Mouse (Mus musculus): ENCODE measurements around the gene Ctnna2. TPM values are rescaled to one million over a fixed set of nuclear protein-coding genes. Genes with fewer than 3 reads are reported as not detected.

Gene Ctnna2
- total and polyA plus RNA-seq, 2 experiments from 2014 or later, result 91.5 to 243 TPM

DNA sequence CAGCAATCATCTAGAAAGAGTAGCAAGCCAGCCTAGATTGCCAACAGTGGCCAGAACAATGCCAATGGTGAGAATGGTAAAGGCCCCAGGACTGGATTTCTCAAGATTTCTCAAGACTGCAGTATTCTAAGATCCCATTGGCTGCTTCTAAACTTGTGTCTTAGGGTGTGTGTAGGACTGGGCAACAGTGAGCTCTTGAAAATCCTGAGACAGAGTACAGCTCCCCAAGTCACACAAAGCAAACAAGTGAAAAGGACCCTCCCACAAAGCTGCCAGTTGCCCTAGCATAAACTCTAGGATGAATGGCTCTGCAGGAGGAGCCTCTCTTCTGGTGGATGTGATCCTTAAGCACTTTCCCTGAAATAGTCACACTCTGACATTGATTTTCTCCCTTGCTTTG lies 235.8 kb downstream of the Ctnna2 start:
- no peak for TF ChIP-seq CTCF (IDR thresholded peaks at IDR 0.05; ENCODE audit: low read depth)
- Histone ChIP-seq H3K9me3 (ENCODE audit: low read length) (no peaks in the 10 kb centered on the region), H3K4me2 (ENCODE audit: low read depth) (no peak overlapping the region), H3K4me3 (ENCODE audit: low read depth, low read length) (no peak overlapping the region), H3K4me1 (ENCODE audit: insufficient read depth) (no peaks in the 10 kb centered on the region), H3K27ac (ENCODE audit: low read depth, low read length) (no peak overlapping the region), H3K27me3 (ENCODE audit: insufficient read depth, low read length) (no peaks in the 10 kb centered on the region), H3K9ac (no peak overlapping the region), H3K36me3 (ENCODE audit: insufficient read depth) (no peaks in the 10 kb centered on the region)
- ATAC-seq (no peak), DNase-seq (no peak)

DNA sequence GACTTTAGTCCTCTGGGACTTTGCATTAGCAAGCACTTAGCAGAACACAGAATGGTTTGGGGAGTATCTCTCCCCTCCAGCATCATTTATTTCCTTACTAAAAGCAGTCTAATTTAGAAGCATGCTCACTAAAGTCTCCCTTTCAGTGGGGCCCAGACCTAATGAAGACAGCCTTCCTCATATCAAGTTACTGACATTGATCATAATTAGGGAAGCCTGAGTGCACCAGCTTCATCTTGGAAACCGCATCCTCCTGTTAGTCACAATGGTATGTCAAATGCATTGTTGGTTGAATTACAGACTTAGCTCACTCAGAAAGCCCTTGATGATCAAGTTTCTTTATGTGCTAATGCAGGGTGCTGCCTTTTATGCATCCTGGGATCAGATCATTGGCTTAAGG lies 236.5 kb downstream of the Ctnna2 start:
- Histone ChIP-seq H3K4me3 (ENCODE audit: low read depth, low read length) (no peak overlapping the region), H3K27ac (ENCODE audit: low read depth, low read length) (no peak overlapping the region), H3K4me1 (ENCODE audit: insufficient read depth) (no peaks in the 10 kb centered on the region), H3K27me3 (ENCODE audit: insufficient read depth, low read length) (no peaks in the 10 kb centered on the region), H3K9ac (no peak overlapping the region), H3K9me3 (ENCODE audit: low read length) (no peaks in the 10 kb centered on the region), H3K4me2 (ENCODE audit: low read depth) (no peak overlapping the region), H3K36me3 (ENCODE audit: insufficient read depth) (no peaks in the 10 kb centered on the region)
- DNase-seq, result no peak
- WGBS, result 22% methylated on average over 1 of the region's 1 CpGs
- no peak for ATAC-seq
- no peak for TF ChIP-seq CTCF (IDR thresholded peaks at IDR 0.05; ENCODE audit: low read depth)

DNA sequence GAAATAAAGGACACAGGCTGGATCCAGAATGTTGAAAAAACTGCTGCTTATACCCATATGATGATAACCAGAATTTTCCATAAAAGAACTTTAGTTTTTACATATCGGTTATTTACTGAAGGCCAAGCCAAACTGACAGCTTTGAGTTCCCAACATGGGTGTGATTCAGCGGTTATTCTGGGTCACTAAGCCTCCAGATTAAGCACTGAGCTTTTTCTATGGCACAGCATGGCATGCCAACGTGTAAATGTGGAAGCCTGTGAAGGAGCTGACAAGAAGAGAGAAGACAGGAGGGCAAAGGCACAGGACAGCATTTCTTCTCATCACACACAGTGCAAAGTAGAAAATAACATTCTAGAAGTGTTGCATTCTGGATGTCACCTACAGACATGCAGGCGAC lies 240.9 kb downstream of the Ctnna2 start:
- ATAC-seq, result no peak; the same call in 1 of the 2 replicates
- WGBS, result 54% methylated on average over 4 of the region's 4 CpGs
- H3K4me3 ChIP-seq (ENCODE audit: low read depth, low read length), result no peak overlapping the region
- no peak overlapping the region for H3K4me2 ChIP-seq (ENCODE audit: low read depth)
- no peak overlapping the region for H3K9ac ChIP-seq
- H3K36me3 ChIP-seq (ENCODE audit: insufficient read depth), result no peaks in the 10 kb centered on the region
- no peaks in the 10 kb centered on the region for H3K4me1 ChIP-seq (ENCODE audit: insufficient read depth)
- DNase-seq, result peak; percentile 14
- no peak overlapping the region for H3K27ac ChIP-seq (ENCODE audit: low read depth, low read length)
- H3K9me3 ChIP-seq (ENCODE audit: low read length), result no peaks in the 10 kb centered on the region
- no peak for TF ChIP-seq CTCF (IDR thresholded peaks at IDR 0.05; ENCODE audit: low read depth)
- no peaks in the 10 kb centered on the region for H3K27me3 ChIP-seq (ENCODE audit: insufficient read depth, low read length)

DNA sequence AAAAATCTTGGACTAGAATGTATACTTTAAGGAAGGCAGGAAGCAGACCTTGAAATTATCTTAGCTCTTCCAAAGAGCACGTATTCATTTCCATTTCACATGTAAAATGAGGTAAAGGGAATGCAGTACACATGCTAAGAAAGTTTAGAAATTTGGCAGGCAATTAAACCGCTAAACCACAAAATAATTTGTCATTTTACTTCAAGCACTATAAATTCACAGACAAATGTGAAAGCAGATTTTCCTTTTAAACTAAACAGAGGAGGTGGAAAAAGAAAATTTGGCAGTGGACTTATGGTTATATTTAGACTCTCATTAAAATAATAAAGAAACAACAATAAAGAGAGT lies 254.6 kb downstream of the Ctnna2 start:
- DNase-seq (no peak), ATAC-seq (peak; percentile 78)
- no peak overlapping the region for H3K4me3 ChIP-seq (ENCODE audit: low read depth, low read length)
- WGBS, result 27% methylated on average over 2 of the region's 2 CpGs
- H3K4me2 ChIP-seq (ENCODE audit: low read depth), result no peak overlapping the region
- peaks cover 12% of the 10 kb centered on the region; the same call in 1 of the 2 replicates for H3K4me1 ChIP-seq (ENCODE audit: insufficient read depth)
- H3K9ac ChIP-seq, result no peak overlapping the region
- no peaks in the 10 kb centered on the region for H3K27me3 ChIP-seq (ENCODE audit: insufficient read depth, low read length)
- no peaks in the 10 kb centered on the region for H3K9me3 ChIP-seq (ENCODE audit: low read length)
- 0 out of 2 replicates have a peak overlapping the region, but pooled peaks have one; percentile 62 for H3K27ac ChIP-seq (ENCODE audit: low read depth, low read length)
- TF ChIP-seq CTCF (IDR thresholded peaks at IDR 0.05; ENCODE audit: low read depth), result no peak
- no peaks in the 10 kb centered on the region for H3K36me3 ChIP-seq (ENCODE audit: insufficient read depth)

DNA sequence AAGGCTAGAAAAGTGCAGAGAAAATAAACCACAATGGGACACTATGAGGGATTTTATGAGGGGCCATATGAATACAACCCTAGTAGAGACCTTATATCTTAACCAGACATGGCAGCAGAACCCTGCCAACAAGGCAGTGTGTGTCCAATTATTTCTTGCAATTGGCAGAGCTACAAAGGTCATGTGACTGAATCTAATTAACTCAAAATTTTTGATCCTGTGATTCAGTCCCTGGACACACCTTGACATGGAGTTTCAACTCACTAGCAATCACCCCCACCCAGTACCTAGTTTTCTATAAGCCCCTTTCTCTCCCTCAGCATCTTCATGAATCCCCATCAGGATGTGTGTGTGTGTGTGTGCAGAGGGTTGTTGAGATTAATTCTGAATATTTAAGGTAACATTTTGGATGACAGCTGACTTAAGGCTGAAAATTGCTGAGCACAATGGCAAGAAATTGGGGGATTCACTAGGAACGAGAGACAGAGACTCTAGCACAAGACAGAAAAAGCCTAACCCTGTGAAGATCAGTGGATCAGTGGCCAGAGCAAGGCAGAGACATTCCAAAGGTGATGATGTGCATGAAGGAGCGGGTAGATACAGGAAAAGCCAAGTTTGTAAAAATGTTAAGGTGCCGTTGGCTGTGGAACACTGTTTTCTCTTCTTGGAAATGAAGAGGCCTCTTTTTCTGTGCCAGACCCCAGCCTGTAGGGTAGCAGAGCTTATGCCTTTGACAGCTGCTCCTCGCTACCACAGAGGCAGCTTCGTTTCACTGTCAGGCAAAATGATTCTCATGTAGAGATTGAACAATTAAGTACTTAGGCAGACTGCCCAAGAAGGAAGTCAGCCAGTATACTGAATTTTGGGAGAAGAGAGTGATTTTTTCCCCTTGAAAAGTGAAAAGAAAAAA lies 255.2 kb downstream of the Ctnna2 start:
- H3K4me2 ChIP-seq (ENCODE audit: low read depth), result no peak overlapping the region
- no peaks in the 10 kb centered on the region for H3K9me3 ChIP-seq (ENCODE audit: low read length)
- H3K9ac ChIP-seq, result 0 out of 2 replicates have a peak overlapping the region, but pooled peaks have one; percentile 10
- no peak overlapping the region for H3K4me3 ChIP-seq (ENCODE audit: low read depth, low read length)
- H3K27ac ChIP-seq (ENCODE audit: low read depth, low read length), result peak overlapping the region; percentile 62
- ATAC-seq, result peak; percentile 92
- no peaks in the 10 kb centered on the region for H3K36me3 ChIP-seq (ENCODE audit: insufficient read depth)
- 23% methylated on average over 5 of the region's 5 CpGs for WGBS
- 0 out of 2 replicates have a peak, but pooled peaks have one; percentile 8 for TF ChIP-seq CTCF (IDR thresholded peaks at IDR 0.05; ENCODE audit: low read depth)
- H3K27me3 ChIP-seq (ENCODE audit: insufficient read depth, low read length), result no peaks in the 10 kb centered on the region
- DNase-seq, result peak; percentile 86
- peaks cover 12% of the 10 kb centered on the region; the same call in 1 of the 2 replicates for H3K4me1 ChIP-seq (ENCODE audit: insufficient read depth)

DNA sequence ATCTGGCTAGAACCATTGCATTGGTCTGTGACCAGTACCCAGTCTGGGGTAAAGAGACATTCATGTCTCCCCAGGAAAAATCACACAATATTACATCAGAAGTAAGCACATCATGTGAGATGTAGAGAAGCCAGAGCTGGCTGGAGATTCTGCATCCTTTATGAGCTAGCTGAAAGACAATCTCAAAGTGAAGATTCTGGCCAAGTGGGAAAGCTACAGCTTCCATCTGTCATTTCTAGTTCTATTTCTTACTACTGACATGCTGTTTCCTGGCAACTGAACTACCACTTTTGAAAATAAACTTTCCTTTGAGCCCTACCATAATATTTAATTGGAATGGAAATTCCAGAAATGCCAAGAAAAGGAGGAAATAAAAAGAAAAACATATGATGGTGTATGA lies 285.4 kb downstream of the Ctnna2 start:
- peak; percentile 86 for ATAC-seq
- peak; percentile 75 for DNase-seq
- H3K4me1 ChIP-seq (ENCODE audit: insufficient read depth), result no peaks in the 10 kb centered on the region; the same call in 1 of the 2 replicates
- H3K27ac ChIP-seq (ENCODE audit: low read depth, low read length), result no peak overlapping the region
- H3K9ac ChIP-seq, result no peak overlapping the region
- no peak overlapping the region for H3K4me3 ChIP-seq (ENCODE audit: low read depth, low read length)
- H3K4me2 ChIP-seq (ENCODE audit: low read depth), result no peak overlapping the region
- no peaks in the 10 kb centered on the region for H3K27me3 ChIP-seq (ENCODE audit: insufficient read depth, low read length)
- no peaks in the 10 kb centered on the region for H3K9me3 ChIP-seq (ENCODE audit: low read length)
- no peaks in the 10 kb centered on the region for H3K36me3 ChIP-seq (ENCODE audit: insufficient read depth)
- TF ChIP-seq CTCF (IDR thresholded peaks at IDR 0.05; ENCODE audit: low read depth), result no peak

DNA sequence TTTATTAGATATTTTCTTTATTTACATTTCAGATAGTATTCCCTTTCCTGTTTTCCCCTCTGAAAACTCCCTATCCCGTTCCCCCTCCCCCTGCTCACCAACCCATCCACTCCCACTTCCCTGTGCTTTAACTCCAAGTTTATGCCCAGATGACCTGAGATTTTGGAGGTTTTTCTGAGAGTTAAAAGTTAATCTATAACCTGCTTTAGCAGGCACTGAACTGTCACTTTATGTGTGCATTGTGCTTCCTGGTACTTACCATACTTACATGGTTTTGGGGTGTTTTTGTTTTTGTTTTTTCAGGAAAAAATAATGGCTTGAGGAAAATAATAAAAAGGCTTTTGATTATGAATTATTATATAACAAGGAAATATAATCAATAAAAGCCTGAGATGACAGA lies 292.3 kb downstream of the Ctnna2 start:
- Histone ChIP-seq H3K4me1 (ENCODE audit: insufficient read depth) (no peaks in the 10 kb centered on the region), H3K9ac (no peak overlapping the region), H3K27ac (ENCODE audit: low read depth, low read length) (no peak overlapping the region), H3K36me3 (ENCODE audit: insufficient read depth) (no peaks in the 10 kb centered on the region), H3K4me3 (ENCODE audit: low read depth, low read length) (no peak overlapping the region), H3K9me3 (ENCODE audit: low read length) (no peaks in the 10 kb centered on the region), H3K27me3 (ENCODE audit: insufficient read depth, low read length) (no peaks in the 10 kb centered on the region), H3K4me2 (ENCODE audit: low read depth) (no peak overlapping the region)
- 81% methylated on average over 1 of the region's 1 CpGs for WGBS
- DNase-seq, result no peak
- ATAC-seq, result no peak
- no peak for TF ChIP-seq CTCF (IDR thresholded peaks at IDR 0.05; ENCODE audit: low read depth)
